28 mouse cellular contexts compared by ENCODE assay signal in genomic region chr4:145310859-145311258, GRCm38 (mm10). TPM values are rescaled to one million over a fixed set of nuclear protein-coding genes. Genes with fewer than 3 reads are reported as not detected.
"Had no signal": no experiment of that assay in that cellular context is flagged by ENCODE, and none has a peak within 500 bp of the region (broad histone marks: within the 10 kb centered on the region; RNA-seq: fewer than 3 reads in every experiment).

No protein-coding gene starts in this region.

- ATAC-seq: forebrain, embryonic 13.5 days; forebrain, embryonic 14.5 days; forebrain, embryonic 15.5 days; forebrain, embryonic 16.5 days; forebrain, postnatal 0 days had no signal

- H3K36me3 ChIP-seq: embryonic facial prominence, embryonic 10.5 days; embryonic facial prominence, embryonic 12.5 days; embryonic facial prominence, embryonic 13.5 days; embryonic facial prominence, embryonic 15.5 days; forebrain, embryonic 10.5 days; forebrain, embryonic 12.5 days; forebrain, embryonic 15.5 days had no signal

- H3K27ac ChIP-seq: embryonic facial prominence, embryonic 10.5 days; embryonic facial prominence, embryonic 12.5 days; embryonic facial prominence, embryonic 13.5 days; embryonic facial prominence, embryonic 15.5 days; forebrain, embryonic 10.5 days; forebrain, embryonic 12.5 days; forebrain, embryonic 13.5 days; forebrain, embryonic 15.5 days; gastrocnemius, adult 2 months; heart, adult 2 months had no signal

- H3K27me3 ChIP-seq: forebrain, embryonic 15.5 days had no signal

- H3K9me3 ChIP-seq: embryonic facial prominence, embryonic 10.5 days; embryonic facial prominence, embryonic 12.5 days; embryonic facial prominence, embryonic 13.5 days; embryonic facial prominence, embryonic 15.5 days; forebrain, embryonic 10.5 days; forebrain, embryonic 12.5 days; forebrain, embryonic 13.5 days; forebrain, embryonic 15.5 days had no signal

- H3K9ac ChIP-seq: embryonic facial prominence, embryonic 12.5 days; embryonic facial prominence, embryonic 13.5 days; embryonic facial prominence, embryonic 15.5 days; forebrain, embryonic 12.5 days; forebrain, embryonic 13.5 days; forebrain, embryonic 15.5 days; forebrain, postnatal 0 days had no signal

- H3K4me2 ChIP-seq: embryonic facial prominence, embryonic 12.5 days; embryonic facial prominence, embryonic 13.5 days; embryonic facial prominence, embryonic 15.5 days; forebrain, embryonic 12.5 days; forebrain, embryonic 13.5 days; forebrain, embryonic 15.5 days had no signal

- DNase-seq: cerebellum, adult 9-10 months; cerebellum, adult 9-11 months; cerebellum, postnatal 10 days; cerebellum, postnatal 14 days; cerebellum, postnatal 25 days; cerebellum, postnatal 36 days; embryo, embryonic 11 days; forebrain, postnatal 0 days; gastrocnemius, adult 2 months; gastrocnemius, postnatal 10 days; gastrocnemius, postnatal 14 days; gastrocnemius, postnatal 25 days; gastrocnemius, postnatal 36 days; heart, adult 18-20 months had no signal

- H3K4me1 ChIP-seq: embryonic facial prominence, embryonic 12.5 days; embryonic facial prominence, embryonic 13.5 days; embryonic facial prominence, embryonic 15.5 days; forebrain, embryonic 12.5 days; forebrain, embryonic 13.5 days; forebrain, embryonic 15.5 days had no signal

- H3K4me3 ChIP-seq: embryonic facial prominence, embryonic 10.5 days; embryonic facial prominence, embryonic 12.5 days; embryonic facial prominence, embryonic 13.5 days; embryonic facial prominence, embryonic 15.5 days; erythroblast, embryonic 14.5 days; forebrain, embryonic 10.5 days; forebrain, embryonic 12.5 days; forebrain, embryonic 13.5 days; forebrain, embryonic 15.5 days; gastrocnemius, adult 2 months; heart, adult 2 months had no signal

RNA-seq across cellular contexts. Expression of gene Tnfrsf8, which starts 4.1 kb away (rescaled TPM):
- total RNA-seq: gastrocnemius, adult 18-20 months had no signal
- polyA plus RNA-seq: embryonic facial prominence, embryonic 10.5 days; erythroblast, embryonic 14.5 days; forebrain, embryonic 11.5 days had no signal
